Mouse (Mus musculus) bone marrow macrophage, adult 2 months (primary cell): ENCODE results near the gene Tex264.

Experiments used
- CTCF ChIP-seq: IDR thresholded peaks from 2 replicates; pipeline ENCODE4 v1.5.1; 2012; ENCODE audit warnings: low read depth, mild to moderate bottlenecking, low read length, moderate library complexity
- POLR2A ChIP-seq: IDR thresholded peaks from 2 replicates; pipeline ENCODE4 v1.6.1; 2012; ENCODE audit warnings: mild to moderate bottlenecking, low read depth, low read length, borderline replicate concordance

DNA sequence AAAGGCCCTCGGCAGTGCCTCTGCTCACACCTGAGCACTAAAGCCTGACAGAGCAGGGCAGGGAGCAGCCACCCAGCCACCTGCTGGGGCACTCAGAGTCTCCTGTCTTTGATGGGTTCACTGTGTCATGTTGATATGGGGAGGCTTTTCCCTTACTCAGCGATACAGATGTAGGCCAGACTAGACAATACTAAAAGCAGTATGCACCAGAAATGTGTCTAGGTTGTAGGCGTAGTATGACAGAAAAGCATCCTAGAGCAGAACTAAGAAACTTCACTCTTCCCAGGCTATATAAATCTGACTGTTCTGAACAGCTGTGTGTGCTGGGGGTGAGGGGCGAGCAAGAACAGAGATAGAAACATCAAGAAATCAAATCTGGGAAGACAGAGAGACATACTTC lies 31.0 kb upstream of the Tex264 start:
- TF ChIP-seq CTCF, result no peak
- no peak for TF ChIP-seq POLR2A
